In the genomic region with DNA sequence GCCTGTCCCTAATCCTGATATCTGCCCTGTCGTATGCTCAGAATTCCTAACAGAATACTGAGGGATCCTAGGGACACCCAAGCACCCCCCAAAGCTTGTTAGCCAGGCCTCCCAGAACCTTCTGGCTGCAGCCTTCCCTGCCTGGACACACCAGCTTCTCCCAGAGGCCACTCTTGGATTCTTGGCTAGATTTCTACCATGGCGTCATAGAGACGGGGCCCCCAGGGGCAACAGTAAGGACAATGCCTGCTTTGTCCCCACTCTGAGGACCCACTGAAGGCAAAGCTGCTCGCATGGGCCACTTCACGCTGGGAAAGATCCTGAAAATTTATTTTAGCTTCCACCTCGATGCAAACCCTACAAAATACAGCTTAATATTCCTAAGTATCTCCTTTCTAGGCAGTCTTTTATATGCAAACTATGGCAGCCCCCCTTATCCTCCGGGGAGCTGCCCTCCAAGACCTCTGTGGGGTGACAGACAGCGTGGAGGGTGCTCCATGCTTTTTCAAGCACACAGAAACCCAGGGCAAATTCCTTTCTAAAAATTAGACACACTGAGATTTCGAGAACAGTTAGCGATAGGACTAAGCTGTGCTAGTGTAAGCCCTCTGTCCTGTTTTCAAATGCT, we compare ENCODE assay signal across 9 mouse cellular contexts. TPM values are rescaled to one million over a fixed set of nuclear protein-coding genes. Genes with fewer than 3 reads are reported as not detected.
DNase-seq lines count a peak whose midpoint lies in the region; ATAC-seq and TF ChIP-seq lines count a peak whose summit lies in the region.
"Had no signal": no experiment of that assay in that cellular context is flagged by ENCODE, and none has a peak within 500 bp of the region (broad histone marks: within the 10 kb centered on the region; RNA-seq: fewer than 3 reads in every experiment).

No protein-coding gene starts in this region.

- no peak for DNase-seq in lung, adult 2 months
- DNase-seq in forebrain, postnatal 0 days, result peak; percentile 64
- no peak for DNase-seq in MN1 (ENCODE audit: low spot score)
- no peak for DNase-seq in adrenal gland, postnatal 10 days
- DNase-seq in lung, adult 18-20 months, result no peak

- H3K4me1 ChIP-seq in lung, embryonic 15.5 days, result peaks cover 28% of the 10 kb centered on the region
- peaks cover 3% of the 10 kb centered on the region for H3K4me1 ChIP-seq in lung, adult 2 months (ENCODE audit: control insufficient read depth, insufficient read depth, low read length)
- H3K4me1 ChIP-seq in forebrain, postnatal 0 days (ENCODE audit: insufficient read depth), result 0 out of 2 replicates have a peak, but pooled peaks cover 7% of the 10 kb centered on the region
- peaks cover 20% of the 10 kb centered on the region for H3K4me1 ChIP-seq in hindbrain, embryonic 15.5 days (replicated peaks)
- H3K4me1 ChIP-seq in neural tube, embryonic 15.5 days, result peaks cover 9% of the 10 kb centered on the region; the same call in 1 of the 2 replicates

- H3K36me3 ChIP-seq in lung, embryonic 15.5 days, result no peaks in the 10 kb centered on the region
- peaks cover 3% of the 10 kb centered on the region; the same call in 1 of the 2 replicates for H3K36me3 ChIP-seq in forebrain, postnatal 0 days (ENCODE audit: insufficient read depth)
- no peaks in the 10 kb centered on the region for H3K36me3 ChIP-seq in hindbrain, embryonic 15.5 days
- no peaks in the 10 kb centered on the region for H3K36me3 ChIP-seq in neural tube, embryonic 15.5 days

- H3K9me3 ChIP-seq in lung, embryonic 15.5 days, result no peaks in the 10 kb centered on the region
- no peaks in the 10 kb centered on the region for H3K9me3 ChIP-seq in forebrain, postnatal 0 days (ENCODE audit: low read length)
- H3K9me3 ChIP-seq in hindbrain, embryonic 15.5 days, result no peaks in the 10 kb centered on the region
- no peaks in the 10 kb centered on the region for H3K9me3 ChIP-seq in neural tube, embryonic 15.5 days (replicated peaks)

- WGBS in lung, embryonic 15.5 days, result 50% methylated on average over 10 of the region's 10 CpGs
- WGBS in lung, adult 2 months, result 70% methylated on average over 10 of the region's 10 CpGs
- WGBS in forebrain, postnatal 0 days, result 21% methylated on average over 10 of the region's 10 CpGs
- 26% methylated on average over 10 of the region's 10 CpGs for WGBS in hindbrain, embryonic 15.5 days
- 34% methylated on average over 10 of the region's 10 CpGs for WGBS in neural tube, embryonic 15.5 days

- TF ChIP-seq POLR2A in lung, adult 2 months (IDR thresholded peaks at IDR 0.05; ENCODE audit: borderline replicate concordance, extremely low read depth, low read depth, low read length), result no peak

- peak overlapping the region; percentile 85 for H3K27ac ChIP-seq in lung, embryonic 15.5 days
- H3K27ac ChIP-seq in forebrain, postnatal 0 days (ENCODE audit: low read depth, low read length), result peak overlapping the region; percentile 67; the same call in 1 of the 2 replicates
- peak overlapping the region; percentile 78 for H3K27ac ChIP-seq in hindbrain, embryonic 15.5 days (replicated peaks)
- H3K27ac ChIP-seq in neural tube, embryonic 15.5 days (replicated peaks), result peak overlapping the region; percentile 68
- H3K27ac ChIP-seq: kidney, postnatal 0 days had no signal

- no peak overlapping the region for H3K4me3 ChIP-seq in lung, embryonic 15.5 days
- H3K4me3 ChIP-seq in lung, adult 2 months (replicated peaks; ENCODE audit: extremely low read depth, low read depth, low read length), result no peak overlapping the region
- H3K4me3 ChIP-seq in forebrain, postnatal 0 days (ENCODE audit: low read depth, low read length), result no peak overlapping the region
- H3K4me3 ChIP-seq in hindbrain, embryonic 15.5 days, result no peak overlapping the region
- no peak overlapping the region for H3K4me3 ChIP-seq in neural tube, embryonic 15.5 days (replicated peaks)

- no peak for TF ChIP-seq CTCF in lung, adult 2 months (IDR thresholded peaks at IDR 0.05; ENCODE audit: insufficient read depth, low read length)
- no peak for TF ChIP-seq CTCF in forebrain, postnatal 0 days (IDR thresholded peaks at IDR 0.05; ENCODE audit: low read depth)

- H3K4me2 ChIP-seq in lung, embryonic 15.5 days, result peak overlapping the region; percentile 2; the same call in 1 of the 2 replicates
- H3K4me2 ChIP-seq in forebrain, postnatal 0 days (ENCODE audit: low read depth), result no peak overlapping the region
- H3K4me2 ChIP-seq in hindbrain, embryonic 15.5 days, result no peak overlapping the region
- H3K4me2 ChIP-seq in neural tube, embryonic 15.5 days, result no peak overlapping the region

- H3K27me3 ChIP-seq in lung, embryonic 15.5 days, result no peaks in the 10 kb centered on the region
- no peaks in the 10 kb centered on the region for H3K27me3 ChIP-seq in forebrain, postnatal 0 days (ENCODE audit: insufficient read depth, low read length)
- H3K27me3 ChIP-seq in hindbrain, embryonic 15.5 days, result no peaks in the 10 kb centered on the region
- no peaks in the 10 kb centered on the region for H3K27me3 ChIP-seq in neural tube, embryonic 15.5 days (replicated peaks)

- peak; percentile 65; the same call in 1 of the 2 replicates for ATAC-seq in lung, embryonic 15.5 days (ENCODE audit: borderline replicate concordance, extremely low read depth, low FRiP score, low TSS enrichment)
- ATAC-seq in forebrain, postnatal 0 days, result peak; percentile 80
- peak; percentile 40; the same call in 1 of the 2 replicates for ATAC-seq in hindbrain, embryonic 15.5 days (ENCODE audit: low FRiP score, low read depth)
- ATAC-seq in neural tube, embryonic 15.5 days (ENCODE audit: low FRiP score), result peak; percentile 60; the same call in 1 of the 2 replicates

- H3K9ac ChIP-seq in lung, embryonic 15.5 days, result no peak overlapping the region
- H3K9ac ChIP-seq in forebrain, postnatal 0 days, result 0 out of 2 replicates have a peak overlapping the region, but pooled peaks have one; percentile 10
- no peak overlapping the region for H3K9ac ChIP-seq in hindbrain, embryonic 15.5 days
- H3K9ac ChIP-seq in neural tube, embryonic 15.5 days (replicated peaks), result no peak overlapping the region

RNA-seq across cellular contexts. Expression of gene Sema4d, which starts 32.2 kb away (rescaled TPM):
- 9.7 and 10.0 TPM in 2 replicates for polyA plus RNA-seq in lung, embryonic 15.5 days (2015; fragmentation: Nextera tagmentation; extraction: Ambion mirVana)
- 15.0 and 23.3 TPM in 2 replicates for polyA plus RNA-seq in lung, adult 2 months (2012; rRNA removed)
- total RNA-seq in forebrain, postnatal 0 days (2014; rRNA removed), result 10.2 and 16.5 TPM in 2 replicates
- 9.8 and 14.2 TPM in 2 replicates for polyA plus RNA-seq in forebrain, postnatal 0 days (2015; fragmentation: Nextera tagmentation; extraction: Ambion mirVana)
- 14.3 and 14.8 TPM in 2 replicates for polyA plus RNA-seq in hindbrain, embryonic 15.5 days (2015; fragmentation: Nextera tagmentation; extraction: Ambion mirVana)
- polyA plus RNA-seq in neural tube, embryonic 15.5 days (2015; fragmentation: Nextera tagmentation; extraction: Ambion mirVana), result 15.2 and 17.9 TPM in 2 replicates
- total RNA-seq in adrenal gland, postnatal 10 days (2021), result 10 to 100 TPM; 13.9 to 25.4 TPM
